Mouse (Mus musculus) MEL (cell line): ENCODE measurements around the gene Ociad1.

ENCODE experiments used
- CTCF ChIP-seq, 3 experiments: IDR thresholded peaks in 2 of 3; conservative IDR thresholded peaks in 1 of 3; 2 replicates each; pipeline ENCODE4 v1.5.1; 2011 to 2012; ENCODE audit warnings: low read length in 3 of 3, low read depth in 2 of 3, mild to moderate bottlenecking in 2 of 3, improper control_type of control experiment in 1 of 3, inconsistent platforms in 1 of 3, mixed read lengths in 1 of 3, moderate library complexity in 1 of 3; ENCODE audit not compliant: control insufficient read depth in 1 of 3, insufficient read depth in 1 of 3, poor library complexity in 1 of 3, severe bottlenecking in 1 of 3
- E2F4 ChIP-seq: IDR thresholded peaks from 2 replicates; pipeline ENCODE4 v1.6.1; 2011; ENCODE audit warnings: low read depth, low read length, improper control_type of control experiment, borderline replicate concordance
- POLR2A ChIP-seq, 2 experiments: IDR thresholded peaks; 2 replicates each; pipeline ENCODE4 v1.6.1; 2011 to 2012; ENCODE audit warnings: low read length in 2 of 2, mild to moderate bottlenecking in 2 of 2, control low read depth in 1 of 2, improper control_type of control experiment in 1 of 2, low read depth in 1 of 2, moderate library complexity in 1 of 2; ENCODE audit not compliant: control insufficient read depth in 1 of 2, insufficient read depth in 1 of 2, poor library complexity in 1 of 2
- RAD21 ChIP-seq: IDR thresholded peaks from 2 replicates; pipeline ENCODE4 v1.6.1; 2011; ENCODE audit warnings: mild to moderate bottlenecking, low read depth, low read length, improper control_type of control experiment
- ZKSCAN1 ChIP-seq: IDR thresholded peaks from 2 replicates; pipeline ENCODE4 v1.6.1; 2012; ENCODE audit warnings: low read depth, mild to moderate bottlenecking, inconsistent platforms, low read length, improper control_type of control experiment, moderate library complexity

DNA sequence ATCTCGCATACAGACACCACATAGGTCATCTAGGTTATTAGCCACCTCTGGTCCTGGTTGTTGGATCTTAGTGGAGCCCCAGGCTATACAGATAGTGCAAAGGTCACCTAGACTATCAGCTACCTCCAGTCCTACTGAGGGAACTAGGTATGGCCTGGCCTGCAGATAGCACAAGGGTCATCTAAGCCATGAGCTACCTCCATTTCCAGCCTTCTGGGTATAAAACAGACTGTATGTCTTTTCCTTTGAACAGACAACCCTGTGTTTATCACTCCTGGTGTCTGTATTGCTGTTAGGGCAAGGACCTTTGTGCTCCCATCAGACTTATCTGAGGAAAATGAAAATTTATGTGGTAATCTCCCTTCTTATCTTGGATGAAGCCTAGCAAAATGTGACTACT lies 59.2 kb downstream of the Ociad1 start:
- TF ChIP-seq POLR2A (IDR thresholded peaks at IDR 0.05; ENCODE audit: control insufficient read depth in 1 of 2, insufficient read depth in 1 of 2, low read depth in 1 of 2, low read length in 2 of 2, poor library complexity in 1 of 2), result no peak
- TF ChIP-seq CTCF (IDR thresholded peaks at IDR 0.05 in 2 of 3, conservative IDR thresholded peaks at IDR 0.05 in 1 of 3; ENCODE audit: control insufficient read depth in 1 of 3, insufficient read depth in 1 of 3, low read depth in 2 of 3, low read length in 3 of 3, poor library complexity in 1 of 3, severe bottlenecking in 1 of 3), result no peak
- TF ChIP-seq RAD21, result no peak
- no peak for TF ChIP-seq E2F4
- no peak for TF ChIP-seq ZKSCAN1
